Mouse (Mus musculus): ENCODE data around the gene Rnf123.

DNA sequence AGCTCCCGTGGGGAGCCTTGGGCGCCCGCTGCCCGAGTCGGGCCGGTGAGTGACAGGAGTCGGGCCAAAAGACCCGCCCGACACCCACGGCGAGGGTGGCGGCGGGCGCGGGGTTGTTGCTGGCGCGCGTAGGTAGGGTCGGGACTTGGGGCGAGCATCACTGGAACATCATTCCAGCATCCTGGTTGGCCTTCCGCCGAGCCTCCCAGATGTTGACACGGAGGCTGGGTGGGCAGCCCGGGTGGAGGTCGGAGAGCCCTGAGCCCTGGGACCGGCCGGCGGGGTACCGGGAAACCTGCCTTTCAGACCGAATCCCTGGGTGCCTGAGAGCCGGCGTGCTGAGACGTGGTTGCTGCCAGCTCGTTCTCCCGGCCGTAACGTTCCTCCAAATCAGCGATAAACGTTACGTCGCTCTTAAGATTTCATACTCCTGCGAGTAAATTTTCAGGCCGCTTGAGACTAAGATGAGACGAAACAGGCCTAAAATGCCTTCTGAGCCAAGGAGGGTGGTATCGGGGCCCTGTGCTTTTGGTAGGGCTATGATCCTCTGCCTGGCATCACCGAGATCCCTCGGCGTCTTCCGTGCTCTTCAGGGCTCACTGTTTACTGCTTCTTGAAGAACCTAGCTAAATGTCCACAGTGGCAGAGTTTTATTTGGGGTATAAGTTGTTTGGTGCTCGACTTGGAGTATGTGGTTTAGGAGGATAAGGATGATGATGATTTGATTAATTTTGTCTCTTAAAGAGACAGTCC, 80.2 kb downstream of the Rnf123 start:
- TF ChIP-seq CTCF (IDR thresholded peaks at IDR 0.05; ENCODE audit: low read depth) (no peak), EP300 (IDR thresholded peaks at IDR 0.05; ENCODE audit: low read depth) (no peak)

Measured in liver, postnatal 0 days (tissue).